Mouse (Mus musculus) forebrain, embryonic 15.5 days (tissue): ENCODE data around the gene Tmem129. TPM values are rescaled to one million over a fixed set of nuclear protein-coding genes. Genes with fewer than 3 reads are reported as not detected.

Experiments used
- ATAC-seq: fragments of 200-750 bp; cut with Nextera tagmentation; replicated peaks from 2 replicates; pipeline ENCODE4 v1.8.0; 2017; ENCODE audit warnings: mild to moderate bottlenecking, moderate TSS enrichment, moderate library complexity
- H3K27ac ChIP-seq: fragments of 300-500 bp; sonication (generic); replicated peaks from 2 replicates; pipeline ENCODE4 v1.5.1; 2015; ENCODE audit warnings: mild to moderate bottlenecking, inconsistent platforms
- H3K27me3 ChIP-seq: fragments of 300-500 bp; sonication (generic); 2 replicates; pipeline ENCODE4 v1.6.1; 2015; ENCODE audit warnings: inconsistent platforms
- H3K36me3 ChIP-seq: fragments of 300-500 bp; sonication (generic); 2 replicates; pipeline ENCODE4 v1.6.1; 2015; ENCODE audit warnings: mild to moderate bottlenecking, inconsistent platforms
- H3K4me1 ChIP-seq: fragments of 300-500 bp; sonication (generic); 2 replicates; pipeline ENCODE4 v1.6.1; 2015; ENCODE audit warnings: inconsistent platforms
- H3K4me2 ChIP-seq: fragments of 300-500 bp; sonication (generic); replicated peaks from 2 replicates; pipeline ENCODE4 v1.6.1; 2015; ENCODE audit warnings: mild to moderate bottlenecking, inconsistent platforms
- H3K4me3 ChIP-seq: fragments of 300-500 bp; sonication (generic); 2 replicates; pipeline ENCODE4 v1.5.1; 2015; ENCODE audit warnings: mild to moderate bottlenecking, inconsistent platforms
- H3K9ac ChIP-seq: fragments of 300-500 bp; sonication (generic); replicated peaks from 2 replicates; pipeline ENCODE4 v1.6.1; 2015; ENCODE audit warnings: mild to moderate bottlenecking, inconsistent platforms
- H3K9me3 ChIP-seq: fragments of 300-500 bp; sonication (generic); 2 replicates; pipeline ENCODE4 v1.6.1; 2016; ENCODE audit warnings: inconsistent platforms
- WGBS: fragments of 180-500 bp; shearing (Covaris S2); methylation state at CpG from one replicate; pipeline ENCODE4 v1.1.7; 2015; ENCODE audit warnings: mixed read lengths; 5-methylcytosine and 5-hydroxymethylcytosine counted together
- polyA plus RNA-seq: library from polyadenylated mRNA; unstranded; fragments of >200 nt; fragmentation: Nextera tagmentation; extraction: Ambion mirVana; gene quantifications from 2 replicates; pipeline ENCODE4 v1.2.1, GENCODE M21; 2015

The Tmem129 gene
- polyA plus RNA-seq, 1 experiment from 2014 or later: 35.0 TPM

DNA sequence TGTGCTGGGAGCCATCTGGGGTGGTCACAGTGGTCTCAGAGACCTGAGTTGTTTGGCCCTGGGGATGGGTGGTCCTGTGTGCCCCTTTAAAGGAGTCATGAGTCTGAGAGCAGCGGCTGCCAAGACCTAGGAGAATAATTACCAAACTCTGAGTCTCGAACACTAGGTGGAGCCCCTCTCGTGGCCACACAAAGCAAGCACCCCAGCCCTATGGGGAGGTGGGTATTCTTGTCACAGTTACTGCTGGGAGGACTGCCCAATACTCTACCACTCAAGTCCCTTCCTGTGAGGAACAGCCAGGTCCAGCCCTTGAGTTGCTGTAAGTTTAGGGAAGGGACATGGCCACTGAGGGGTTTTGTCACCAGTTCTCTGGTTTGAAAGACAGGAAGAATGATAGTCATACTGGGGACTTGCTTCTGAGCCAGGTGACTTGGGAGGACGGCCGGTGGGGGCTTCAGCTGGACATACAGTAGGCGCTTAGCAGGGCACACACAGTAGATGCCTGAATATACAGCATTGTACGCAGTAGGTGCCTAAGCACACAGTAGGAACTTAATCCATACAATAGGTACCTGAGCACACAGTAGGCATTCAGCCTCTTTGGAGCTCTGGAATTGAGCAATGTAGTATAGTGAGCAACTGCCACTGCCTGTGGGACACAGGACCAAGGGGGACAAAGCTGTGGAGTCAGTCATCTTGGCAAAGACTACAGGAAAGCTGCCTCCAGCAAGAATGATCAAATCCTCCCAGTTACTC, 25.9 kb upstream of the Tmem129 start:
- Histone ChIP-seq H3K27ac (no peak overlapping the region), H3K4me3 (no peak overlapping the region), H3K4me2 (no peak overlapping the region), H3K27me3 (no peaks in the 10 kb centered on the region), H3K36me3 (no peaks in the 10 kb centered on the region), H3K4me1 (peaks cover 8% of the 10 kb centered on the region), H3K9ac (no peak overlapping the region), H3K9me3 (no peaks in the 10 kb centered on the region)
- peak; percentile 62 for ATAC-seq
- WGBS: 45% methylated on average over 7 of the region's 7 CpGs

- ATAC-seq: no peak
- 57% methylated on average over 4 of the region's 4 CpGs for WGBS
- H3K4me2 ChIP-seq: no peak overlapping the region
- H3K4me3 ChIP-seq: no peak overlapping the region
- H3K27ac ChIP-seq: no peak overlapping the region
- no peak overlapping the region for H3K9ac ChIP-seq
- H3K27me3 ChIP-seq: no peaks in the 10 kb centered on the region
- H3K4me1 ChIP-seq: no peaks in the 10 kb centered on the region
- H3K36me3 ChIP-seq: no peaks in the 10 kb centered on the region
- no peaks in the 10 kb centered on the region for H3K9me3 ChIP-seq
These were observed 24.7 kb upstream of the Tmem129 start for GRCm38 (mm10) chr5:33682963-33683362.

GRCm38 (mm10) chr5:33681611-33682388, 23.6 kb upstream of the Tmem129 start:
- H3K4me2 ChIP-seq: no peak overlapping the region
- H3K27ac ChIP-seq: no peak overlapping the region
- no peak overlapping the region for H3K4me3 ChIP-seq
- H3K9ac ChIP-seq: no peak overlapping the region
- no peak for ATAC-seq
- no peaks in the 10 kb centered on the region for H3K27me3 ChIP-seq
- WGBS: 74% methylated on average over 15 of the region's 15 CpGs
- H3K36me3 ChIP-seq: no peaks in the 10 kb centered on the region
- H3K9me3 ChIP-seq: no peaks in the 10 kb centered on the region
- no peaks in the 10 kb centered on the region for H3K4me1 ChIP-seq

- no peaks in the 10 kb centered on the region for H3K4me1 ChIP-seq
- 63% methylated on average over 3 of the region's 3 CpGs for WGBS
- H3K9ac ChIP-seq: no peak overlapping the region
- ATAC-seq: no peak
- no peaks in the 10 kb centered on the region for H3K9me3 ChIP-seq
- H3K36me3 ChIP-seq: no peaks in the 10 kb centered on the region
- no peaks in the 10 kb centered on the region for H3K27me3 ChIP-seq
- H3K4me2 ChIP-seq: no peak overlapping the region
- H3K27ac ChIP-seq: no peak overlapping the region
- no peak overlapping the region for H3K4me3 ChIP-seq
These were observed 22.8 kb upstream of the Tmem129 start for GRCm38 (mm10) chr5:33681044-33681443.

- Histone ChIP-seq H3K27me3 (no peaks in the 10 kb centered on the region), H3K4me3 (no peak overlapping the region), H3K4me2 (no peak overlapping the region), H3K4me1 (peaks cover 7% of the 10 kb centered on the region), H3K9ac (no peak overlapping the region), H3K36me3 (no peaks in the 10 kb centered on the region), H3K9me3 (no peaks in the 10 kb centered on the region), H3K27ac (no peak overlapping the region)
- no peak for ATAC-seq
- WGBS: 83% methylated on average over 5 of the region's 5 CpGs
These were observed 20.0 kb upstream of the Tmem129 start for GRCm38 (mm10) chr5:33678244-33678643.

- H3K27me3 ChIP-seq: no peaks in the 10 kb centered on the region
- no peak for ATAC-seq
- H3K9me3 ChIP-seq: no peaks in the 10 kb centered on the region
- H3K4me2 ChIP-seq: no peak overlapping the region
- H3K4me3 ChIP-seq: no peak overlapping the region
- no peak overlapping the region for H3K9ac ChIP-seq
- no peak overlapping the region for H3K27ac ChIP-seq
- WGBS: 0% methylated on average over 1 of the region's 1 CpGs
- peaks cover 5% of the 10 kb centered on the region; the same call in 1 of the 2 replicates for H3K36me3 ChIP-seq
- peaks cover 7% of the 10 kb centered on the region for H3K4me1 ChIP-seq
These were observed 17.7 kb upstream of the Tmem129 start for GRCm38 (mm10) chr5:33675964-33676363.

DNA sequence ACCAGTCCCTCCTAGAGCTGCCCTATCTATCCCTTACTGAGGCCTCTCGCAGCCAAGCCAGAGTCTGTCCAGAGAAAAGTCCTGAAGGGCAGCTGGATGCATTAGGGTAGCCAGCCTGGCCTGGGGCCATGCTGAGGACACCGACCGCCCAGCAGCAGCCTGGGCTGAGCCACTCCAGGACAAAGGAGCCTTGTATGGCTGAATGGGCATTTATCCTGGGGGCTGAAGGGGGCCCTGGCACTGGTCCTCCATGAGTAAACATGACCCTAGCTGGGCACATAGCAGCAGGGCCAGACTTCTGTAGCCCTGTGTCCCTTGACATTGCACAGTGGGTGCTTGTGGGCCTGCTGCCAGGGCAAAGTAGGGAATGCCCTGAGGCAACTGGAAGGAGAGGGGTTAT, 16.2 kb upstream of the Tmem129 start:
- Histone ChIP-seq H3K4me2 (no peak overlapping the region), H3K9me3 (no peaks in the 10 kb centered on the region), H3K4me1 (peaks cover 7% of the 10 kb centered on the region), H3K9ac (no peak overlapping the region; the same call in 1 of the 2 replicates), H3K27me3 (no peaks in the 10 kb centered on the region), H3K4me3 (no peak overlapping the region), H3K36me3 (peaks cover 13% of the 10 kb centered on the region), H3K27ac (no peak overlapping the region)
- ATAC-seq: peak; percentile 83
- WGBS: 14% methylated on average over 3 of the region's 3 CpGs

GRCm38 (mm10) chr5:33671659-33672058, 13.4 kb upstream of the Tmem129 start:
- no peaks in the 10 kb centered on the region for H3K9me3 ChIP-seq
- 88% methylated on average over 5 of the region's 5 CpGs for whole genome bisulfite sequencing
- peaks cover 23% of the 10 kb centered on the region for H3K36me3 ChIP-seq
- H3K4me3 ChIP-seq: no peak overlapping the region
- H3K9ac ChIP-seq: no peak overlapping the region
- no peak for ATAC-seq
- H3K4me1 ChIP-seq: peaks cover 7% of the 10 kb centered on the region
- no peaks in the 10 kb centered on the region for H3K27me3 ChIP-seq
- no peak overlapping the region for H3K27ac ChIP-seq
- H3K4me2 ChIP-seq: no peak overlapping the region

DNA sequence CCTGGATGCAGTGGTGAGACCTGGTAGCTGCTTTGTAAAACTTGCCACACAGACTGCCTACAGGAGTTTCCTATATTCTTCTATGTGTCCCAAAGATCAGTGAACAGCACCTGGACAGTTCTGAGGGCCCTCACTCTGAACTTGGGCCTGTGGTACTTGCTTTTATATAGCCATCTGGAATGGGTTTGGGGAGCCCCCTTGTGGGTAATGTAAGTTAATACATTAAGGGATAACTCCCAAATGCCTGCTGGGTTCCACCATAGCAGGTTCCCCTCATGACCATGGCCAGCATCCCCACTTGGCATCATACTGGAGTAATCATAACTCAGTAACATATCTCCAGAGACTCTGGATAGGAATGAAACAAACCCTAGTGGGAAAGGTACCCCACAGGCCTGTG, 10.0 kb upstream of the Tmem129 start:
- no peak for ATAC-seq
- Histone ChIP-seq H3K36me3 (peaks cover 25% of the 10 kb centered on the region), H3K4me2 (no peak overlapping the region), H3K27me3 (no peaks in the 10 kb centered on the region), H3K9me3 (no peaks in the 10 kb centered on the region), H3K9ac (no peak overlapping the region), H3K27ac (no peak overlapping the region), H3K4me3 (no peak overlapping the region), H3K4me1 (no peaks in the 10 kb centered on the region)

DNA sequence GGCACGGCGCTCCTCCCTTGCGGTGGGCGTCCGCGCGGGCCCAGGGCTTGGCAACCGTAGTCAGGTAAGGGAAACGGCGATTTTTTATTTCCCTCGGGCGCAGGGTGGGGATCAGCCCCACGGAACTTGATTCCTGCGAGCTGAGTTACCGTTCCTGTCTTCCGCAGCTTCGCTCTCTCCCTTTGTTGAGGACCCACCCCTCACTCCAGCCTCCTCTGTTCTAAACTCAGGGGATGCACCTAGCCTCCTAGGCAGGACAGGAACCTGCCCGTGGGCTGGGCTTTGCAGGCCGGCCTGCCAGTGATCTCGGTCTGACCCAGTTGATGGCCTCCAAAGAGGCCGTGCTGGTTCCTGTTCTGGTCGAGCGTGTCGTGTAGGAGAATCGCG, 441 bp upstream of the Tmem129 start:
- Histone ChIP-seq H3K4me1 (peaks cover 43% of the 10 kb centered on the region), H3K36me3 (peaks cover 13% of the 10 kb centered on the region; the same call in 1 of the 2 replicates), H3K27me3 (no peaks in the 10 kb centered on the region), H3K4me2 (peak overlapping the region; percentile 95), H3K4me3 (peak overlapping the region; percentile 78), H3K9ac (peak overlapping the region; percentile 51), H3K27ac (peak overlapping the region; percentile 97; the same call in 1 of the 2 replicates), H3K9me3 (no peaks in the 10 kb centered on the region)
- ATAC-seq: peak; percentile 9
- under 1% methylated on average over 26 of the region's 26 CpGs for WGBS

GRCm38 (mm10) chr5:33657251-33657786, 897 bp downstream of the Tmem129 start:
- under 1% methylated on average over 32 of the region's 32 CpGs for WGBS
- H3K27me3 ChIP-seq: no peaks in the 10 kb centered on the region

GRCm38 (mm10) chr5:33656739-33657138, 1.5 kb downstream of the Tmem129 start:
- Histone ChIP-seq H3K9ac (peak overlapping the region; percentile 69), H3K4me3 (peak overlapping the region; percentile 78), H3K27me3 (no peaks in the 10 kb centered on the region), H3K4me1 (peaks cover 47% of the 10 kb centered on the region), H3K36me3 (peaks cover 14% of the 10 kb centered on the region), H3K4me2 (peak overlapping the region; percentile 95), H3K27ac (no peak overlapping the region), H3K9me3 (no peaks in the 10 kb centered on the region)
- no peak for ATAC-seq
- WGBS: 35% methylated on average over 1 of the region's 1 CpGs

More at GRCm38 (mm10) chr5:33657251-33657786, 897 bp downstream of the Tmem129 start:
- peaks cover 47% of the 10 kb centered on the region for H3K4me1 ChIP-seq
- H3K4me3 ChIP-seq: peak overlapping the region; percentile 78
- H3K4me2 ChIP-seq: peak overlapping the region; percentile 95
- H3K9ac ChIP-seq: peak overlapping the region; percentile 69
- no peaks in the 10 kb centered on the region for H3K9me3 ChIP-seq
- peak overlapping the region; percentile 97 for H3K27ac ChIP-seq
- ATAC-seq: no peak
- H3K36me3 ChIP-seq: peaks cover 14% of the 10 kb centered on the region
